Comparison of ENCODE assay signal across 28 mouse cellular contexts in the genomic region with DNA sequence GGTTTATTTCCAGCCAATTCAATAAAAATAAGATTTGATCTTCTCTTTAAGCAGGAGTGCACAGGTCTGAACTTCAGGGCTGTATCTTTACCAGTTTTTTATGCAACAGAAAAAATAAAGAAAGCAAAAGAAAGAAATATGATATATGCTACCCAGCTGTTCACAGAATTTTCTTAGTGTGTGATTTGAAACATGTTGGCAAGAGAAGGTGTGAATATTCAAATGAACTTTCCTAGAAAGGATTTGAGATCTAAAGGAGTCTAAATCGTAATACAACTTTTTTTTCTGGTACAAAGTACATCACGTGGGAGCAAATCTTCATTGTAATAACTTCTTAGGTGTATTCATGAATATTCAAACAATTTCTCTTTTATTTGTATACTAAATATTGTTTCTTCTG.
DNase-seq lines count a peak whose midpoint lies in the region; ATAC-seq and TF ChIP-seq lines count a peak whose summit lies in the region.
"Had no signal": no experiment of that assay in that cellular context is flagged by ENCODE, and none has a peak within 500 bp of the region (broad histone marks: within the 10 kb centered on the region; RNA-seq: fewer than 3 reads in every experiment).

No protein-coding gene starts in this region.

- no peak for TF ChIP-seq POLR2A in brain, embryonic 14.5 days (IDR thresholded peaks at IDR 0.05; ENCODE audit: borderline replicate concordance, extremely low read depth, insufficient read depth, insufficient read length, poor library complexity, severe bottlenecking)

- no peaks in the 10 kb centered on the region for H3K36me3 ChIP-seq in forebrain, postnatal 0 days (ENCODE audit: insufficient read depth)
- no peaks in the 10 kb centered on the region for H3K36me3 ChIP-seq in forebrain, embryonic 15.5 days
- H3K36me3 ChIP-seq: forebrain, embryonic 10.5 days; G1E; heart, embryonic 10.5 days; heart, embryonic 13.5 days had no signal

- H3K27me3 ChIP-seq in forebrain, postnatal 0 days (ENCODE audit: insufficient read depth, low read length), result no peaks in the 10 kb centered on the region
- no peaks in the 10 kb centered on the region for H3K27me3 ChIP-seq in forebrain, embryonic 15.5 days
- H3K27me3 ChIP-seq: CH12.LX; heart, embryonic 13.5 days; Patski had no signal

- no peak overlapping the region for H3K4me3 ChIP-seq in forebrain, postnatal 0 days (ENCODE audit: low read depth, low read length)
- H3K4me3 ChIP-seq in forebrain, embryonic 15.5 days, result no peak overlapping the region
- no peak overlapping the region for H3K4me3 ChIP-seq in left cerebral cortex, adult 2 months
- H3K4me3 ChIP-seq: forebrain, embryonic 10.5 days; heart, adult 2 months; heart, embryonic 10.5 days; heart, embryonic 13.5 days had no signal

- H3K27ac ChIP-seq in forebrain, postnatal 0 days (ENCODE audit: low read depth, low read length), result no peak overlapping the region
- H3K27ac ChIP-seq in forebrain, embryonic 15.5 days (replicated peaks), result no peak overlapping the region
- peak overlapping the region; percentile 40 for H3K27ac ChIP-seq in left cerebral cortex, adult 2 months
- H3K27ac ChIP-seq: forebrain, embryonic 10.5 days; heart, adult 2 months; heart, embryonic 10.5 days; heart, embryonic 13.5 days; hindbrain, embryonic 14.5 days; hindbrain, postnatal 0 days had no signal

- ATAC-seq in forebrain, postnatal 0 days, result peak; percentile 85
- ATAC-seq in forebrain, embryonic 15.5 days (replicated peaks), result no peak
- ATAC-seq: forebrain, embryonic 16.5 days; hindbrain, postnatal 0 days; inflammation-experienced regulatory T-cells, adult 6 months; Patski had no signal

- no peaks in the 10 kb centered on the region for H3K4me1 ChIP-seq in forebrain, postnatal 0 days (ENCODE audit: insufficient read depth)
- no peaks in the 10 kb centered on the region for H3K4me1 ChIP-seq in forebrain, embryonic 15.5 days
- H3K4me1 ChIP-seq: forebrain, embryonic 10.5 days; heart, embryonic 10.5 days; heart, embryonic 13.5 days had no signal

- H3K9ac ChIP-seq in forebrain, postnatal 0 days, result no peak overlapping the region
- H3K9ac ChIP-seq in forebrain, embryonic 15.5 days (replicated peaks), result no peak overlapping the region
- H3K9ac ChIP-seq: heart, embryonic 13.5 days; hindbrain, embryonic 14.5 days had no signal

- H3K9me3 ChIP-seq in forebrain, postnatal 0 days (ENCODE audit: low read length), result no peaks in the 10 kb centered on the region
- no peaks in the 10 kb centered on the region for H3K9me3 ChIP-seq in forebrain, embryonic 15.5 days
- H3K9me3 ChIP-seq: forebrain, embryonic 10.5 days; G1E; heart, embryonic 10.5 days; heart, embryonic 13.5 days had no signal

- WGBS in forebrain, postnatal 0 days, result 52% methylated on average over 2 of the region's 2 CpGs
- WGBS in forebrain, embryonic 15.5 days, result 62% methylated on average over 2 of the region's 2 CpGs

- intact Hi-C loops in left cerebral cortex, adult 2 months (cut with DNase I), result loop anchor here (10.0 kb wide), 1 partner anchor 155 kb away; no protein-coding TSS in a partner anchor
- intact Hi-C loops in left cerebral cortex, postnatal 36 days (cut with DNase I), result no loop called here

- no peak overlapping the region for H3K4me2 ChIP-seq in forebrain, postnatal 0 days (ENCODE audit: low read depth)
- no peak overlapping the region for H3K4me2 ChIP-seq in forebrain, embryonic 15.5 days (replicated peaks)
- H3K4me2 ChIP-seq: heart, embryonic 13.5 days; hindbrain, embryonic 14.5 days had no signal

- no peak for TF ChIP-seq CTCF in forebrain, postnatal 0 days (IDR thresholded peaks at IDR 0.05; ENCODE audit: low read depth)
- no peak for TF ChIP-seq CTCF in left cerebral cortex, adult 2 months (IDR thresholded peaks at IDR 0.05)
- TF ChIP-seq CTCF in brain, embryonic 14.5 days (IDR thresholded peaks at IDR 0.05; ENCODE audit: borderline replicate concordance, extremely low read depth, insufficient read depth, insufficient read length), result no peak

- peak; percentile 18 for DNase-seq in forebrain, postnatal 0 days
- no peak for DNase-seq in left cerebral cortex, adult 2 months (ENCODE audit: extremely low spot score in 1 of 2, low spot score in 2 of 2)
- DNase-seq in left cerebral cortex, postnatal 36 days (ENCODE audit: low spot score in 2 of 2), result no peak
- peak; percentile 26 for DNase-seq in brain, embryonic 14.5 days (ENCODE audit: low read depth)
- no peak for DNase-seq in kidney, postnatal 14 days
- DNase-seq in urinary bladder, postnatal 4 days (ENCODE audit: low spot score in 2 of 2), result no peak
- DNase-seq: adrenal gland, postnatal 10 days; adrenal gland, postnatal 36 days; B cell, adult 2 months; cerebellum, adult 18-20 months; cerebellum, adult 9-10 months; cerebellum, postnatal 14 days; gastrocnemius, postnatal 10 days; gastrocnemius, postnatal 36 days; heart, adult 2 months; heart, postnatal 14 days; heart, postnatal 4 days had no signal

Comparison
In these comparisons a context has a peak if more than half of its experiments do, and no peak if none do; other contexts are left out.
1. DNase-seq: peak in forebrain, postnatal 0 days (single experiment) and brain, embryonic 14.5 days (single experiment); none in left cerebral cortex, adult 2 months (0 of 2), left cerebral cortex, postnatal 36 days (0 of 2), kidney, postnatal 14 days (single experiment) and urinary bladder, postnatal 4 days (0 of 2).